Mouse (Mus musculus): ENCODE data around the gene Spred2.

Spred2 gene

DNA sequence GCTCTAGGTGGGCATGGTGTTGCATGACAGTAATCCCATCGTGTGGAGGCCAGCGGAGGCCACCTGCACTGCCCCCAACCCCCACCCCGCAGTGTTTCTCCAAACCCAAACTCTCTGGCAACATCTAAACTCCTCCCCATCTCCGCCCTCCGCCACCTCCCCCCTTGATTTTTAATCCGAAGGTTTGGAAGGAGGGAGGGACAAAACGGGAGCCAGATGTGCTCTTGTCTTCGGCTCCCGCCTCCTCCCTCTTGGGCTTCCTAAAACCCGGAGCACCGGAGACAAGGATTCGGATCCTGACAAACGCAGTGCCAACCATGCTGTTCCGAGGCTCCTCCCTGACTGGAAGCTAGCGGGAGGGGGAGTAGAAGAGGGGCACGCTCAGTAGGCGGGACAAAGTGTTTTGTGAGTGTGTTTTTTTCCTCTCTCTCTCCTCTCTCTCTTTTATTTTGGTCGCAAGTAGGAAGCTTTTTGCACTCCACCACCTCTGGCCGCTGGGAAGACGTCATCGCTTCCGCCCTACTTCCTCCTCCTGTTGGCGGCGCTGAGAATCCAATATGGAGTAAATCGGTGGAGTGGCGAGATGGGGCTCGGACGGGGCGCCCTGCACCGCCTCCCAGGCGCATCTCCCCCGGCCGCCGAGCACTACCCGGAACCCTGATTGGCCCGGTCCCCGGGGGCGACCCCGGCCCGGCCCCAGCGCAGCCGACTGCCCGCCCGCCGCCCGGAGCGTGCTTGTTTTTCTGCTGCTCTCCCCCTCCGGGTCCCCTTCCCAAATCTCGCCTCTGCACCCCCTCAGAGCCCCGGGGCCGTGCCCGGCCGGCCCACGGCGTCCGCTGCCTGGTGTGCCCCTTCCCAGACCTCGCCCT is at the start of gene Spred2:
Spred2 (plus strand) TSS at position 488 of the 869 bp plus-strand sequence.
- peak; percentile 85 for DNase-seq

DNA sequence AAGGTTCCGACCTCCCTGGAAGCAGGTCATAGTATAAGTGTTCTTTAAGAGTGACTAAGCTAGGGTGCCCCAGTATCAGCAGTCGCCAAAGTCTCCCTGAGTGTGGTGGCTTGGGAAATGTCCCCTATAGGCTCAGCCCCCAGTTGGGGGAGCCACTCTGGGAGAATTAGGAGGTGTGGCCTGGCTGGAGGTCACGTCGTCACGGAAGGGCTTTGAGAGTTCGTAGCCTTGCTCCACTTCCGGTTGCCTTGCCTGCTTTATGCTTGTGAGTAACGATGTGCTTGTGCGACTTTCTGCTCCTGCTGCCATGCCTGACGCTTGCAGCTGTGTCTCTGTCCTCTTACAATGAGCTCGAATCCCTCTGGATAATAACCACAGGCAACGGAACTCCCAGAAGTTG is 48.6 kb upstream of the Spred2 start:
- DNase-seq = no peak

DNA sequence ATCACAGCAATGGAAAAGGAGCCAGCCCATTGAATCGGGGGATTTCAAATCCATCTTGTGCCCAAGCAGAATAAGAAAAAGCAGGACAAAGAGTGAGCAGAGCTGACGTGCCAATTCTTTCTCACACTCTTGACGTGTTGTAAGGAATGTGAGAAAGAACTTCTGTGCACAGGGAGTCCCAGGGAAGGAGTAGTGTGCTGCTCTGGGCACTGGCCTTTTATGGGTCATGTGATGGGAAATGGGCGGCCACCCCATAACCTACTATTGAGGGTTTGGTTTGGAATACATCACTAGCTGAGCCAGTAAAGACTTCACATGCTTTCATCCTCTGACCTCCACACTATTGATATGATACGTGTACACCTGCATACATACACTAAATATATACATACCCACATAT is 48.2 kb upstream of the Spred2 start:
- no peak for DNase-seq

DNA sequence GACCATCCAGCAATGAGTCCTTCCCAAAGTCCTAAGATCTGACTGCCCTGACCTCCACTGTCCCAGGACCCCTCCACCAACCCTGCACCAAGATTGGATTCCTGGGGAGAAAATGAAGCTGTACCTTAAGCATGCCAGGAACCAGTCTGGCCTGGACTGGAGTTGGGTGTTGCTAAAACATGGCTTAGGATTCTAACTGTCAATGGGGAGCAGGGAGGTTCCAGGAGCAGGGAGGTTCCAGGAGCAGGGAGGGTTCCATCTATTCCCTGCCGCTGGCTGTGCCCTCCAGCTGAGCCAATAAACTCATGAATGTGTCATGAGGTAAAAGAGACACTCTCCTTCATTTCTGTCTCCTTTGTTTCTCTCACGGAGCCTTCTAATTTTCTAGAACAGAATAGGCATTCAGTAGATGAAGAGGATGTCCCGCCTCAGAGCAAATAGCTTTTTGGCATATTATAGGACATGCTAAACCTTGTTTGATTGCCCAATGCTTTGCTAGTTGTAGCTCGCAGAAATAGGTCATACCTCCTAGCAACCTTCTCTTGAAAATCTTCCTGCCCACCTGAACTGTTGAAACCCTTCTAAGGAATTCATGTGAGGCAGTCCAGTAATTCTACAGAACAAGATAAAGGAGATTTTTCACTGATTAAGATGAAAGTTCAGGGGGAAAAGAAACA is 46.8 kb upstream of the Spred2 start:
- DNase-seq = no peak

DNA sequence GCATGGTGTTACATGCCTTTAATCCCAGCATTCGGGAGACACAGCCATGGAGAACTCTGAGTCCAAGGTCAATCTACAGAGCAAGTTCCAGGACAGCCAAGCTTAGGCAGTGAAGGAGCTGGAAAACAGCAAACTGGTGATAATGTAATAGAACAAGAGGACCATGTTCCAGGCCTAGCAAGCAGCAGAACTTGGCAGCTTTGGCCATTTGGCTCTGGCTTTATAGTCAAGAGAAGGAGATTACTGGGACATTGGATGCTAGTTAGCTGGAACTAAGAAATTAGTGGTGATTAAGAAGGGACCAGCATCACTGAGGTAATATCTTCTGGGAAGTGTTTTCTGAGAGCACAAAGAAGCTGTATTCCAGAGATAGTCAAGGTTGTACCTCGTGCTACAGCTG is 42.8 kb upstream of the Spred2 start:
- DNase-seq = no peak

DNA sequence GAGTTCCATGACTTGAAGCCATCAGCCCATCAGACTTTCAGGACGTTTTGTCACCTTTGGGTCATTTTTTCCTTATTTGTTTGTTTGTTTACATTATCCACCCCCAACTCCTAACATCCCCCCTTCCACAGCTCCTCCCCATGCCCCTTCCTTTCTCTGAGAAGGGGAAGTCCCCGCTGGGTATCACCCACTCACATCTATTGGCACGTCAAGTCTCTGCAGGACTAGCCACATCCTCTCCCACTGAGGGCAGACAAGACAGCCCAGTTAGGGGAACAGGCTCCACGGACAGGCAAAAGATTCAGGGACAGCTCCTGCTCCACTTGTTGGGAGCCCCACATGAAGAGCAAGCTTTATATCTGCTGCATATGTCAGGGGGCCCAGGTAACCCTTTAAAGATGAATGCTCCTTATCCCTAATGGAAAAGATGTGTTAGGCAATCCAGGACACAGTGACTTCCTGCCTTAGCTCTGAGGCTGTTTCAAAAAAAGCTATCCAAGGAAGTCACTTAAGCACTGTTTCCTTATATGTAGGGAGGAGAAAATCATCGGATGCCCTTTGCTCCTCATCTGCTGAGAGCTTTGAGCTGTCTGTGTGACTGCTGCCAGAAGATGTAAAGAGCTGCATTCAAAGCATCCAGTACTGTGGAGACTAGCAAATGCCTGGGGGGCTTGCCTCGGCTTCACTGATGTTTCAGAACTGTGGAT is 33.3 kb upstream of the Spred2 start:
- DNase-seq = no peak

GRCm38 (mm10) chr11:19893233-19893632 is 30.9 kb upstream of the Spred2 start:
- no peak for DNase-seq

- DNase-seq = no peak
These were observed 24.6 kb upstream of the Spred2 start for GRCm38 (mm10) chr11:19899621-19900020.

- DNase-seq = no peak
These were observed 23.5 kb upstream of the Spred2 start for GRCm38 (mm10) chr11:19900712-19901111.

- no peak for DNase-seq
These were observed 13.0 kb upstream of the Spred2 start for GRCm38 (mm10) chr11:19911216-19911615.

DNA sequence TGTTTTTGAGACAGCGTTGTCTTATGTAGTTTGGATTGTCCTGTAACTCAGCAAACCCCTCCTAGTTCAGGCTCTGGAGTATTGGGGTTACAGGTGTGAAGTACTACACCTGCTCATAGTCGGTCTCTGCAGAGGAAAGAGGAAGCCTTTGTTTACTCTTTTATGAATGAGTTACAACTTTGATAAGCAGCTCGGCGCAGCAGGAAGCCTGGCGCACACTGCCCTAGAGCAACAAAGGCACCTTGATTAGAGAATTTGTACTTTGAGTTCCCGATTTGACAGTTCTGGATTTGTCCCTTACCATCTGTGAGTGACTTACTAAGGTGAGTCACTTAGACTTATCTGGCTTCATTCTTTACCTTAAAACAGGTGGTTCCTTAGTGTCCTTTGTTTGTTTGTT is 12.0 kb upstream of the Spred2 start:
- no peak for DNase-seq

DNA sequence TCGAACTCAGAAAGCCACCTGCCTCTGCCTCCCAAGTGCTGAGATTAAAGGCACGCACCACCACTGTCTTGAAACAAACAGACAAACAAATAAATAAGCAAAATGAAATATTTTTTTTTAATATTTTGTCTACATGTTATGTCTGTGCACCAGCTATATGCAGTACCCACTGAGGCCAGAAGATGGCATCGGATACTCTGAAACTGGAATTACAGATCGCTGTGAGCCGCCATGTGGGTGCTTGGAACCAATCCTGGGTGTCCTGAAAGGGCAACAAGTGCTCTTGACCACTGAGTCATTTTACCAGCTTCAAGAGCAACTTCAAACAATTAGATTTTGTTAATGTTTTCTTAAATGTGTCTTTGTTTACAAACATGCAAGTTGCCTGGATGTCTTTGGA is 11.5 kb upstream of the Spred2 start:
- DNase-seq = peak; percentile 36

DNA sequence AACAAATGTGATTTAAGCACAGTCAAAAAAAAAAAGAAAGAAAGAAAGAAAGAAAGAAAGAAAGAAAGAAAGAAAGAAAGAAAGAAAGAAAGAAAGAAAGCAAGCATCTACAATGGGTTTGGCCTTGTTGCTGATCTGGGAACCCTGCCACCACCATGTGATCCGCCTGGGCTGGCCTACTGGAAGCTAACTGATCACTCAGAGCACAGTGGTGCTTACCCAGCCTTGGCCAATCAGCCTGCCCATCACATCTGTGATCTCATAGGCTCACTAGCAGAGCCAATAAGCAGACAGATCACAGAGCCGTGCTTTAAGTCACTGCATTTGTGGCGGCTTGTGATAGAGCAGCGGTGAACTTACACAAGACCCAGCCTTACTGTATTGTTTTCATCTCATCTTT is 10.4 kb upstream of the Spred2 start:
- no peak for DNase-seq

DNA sequence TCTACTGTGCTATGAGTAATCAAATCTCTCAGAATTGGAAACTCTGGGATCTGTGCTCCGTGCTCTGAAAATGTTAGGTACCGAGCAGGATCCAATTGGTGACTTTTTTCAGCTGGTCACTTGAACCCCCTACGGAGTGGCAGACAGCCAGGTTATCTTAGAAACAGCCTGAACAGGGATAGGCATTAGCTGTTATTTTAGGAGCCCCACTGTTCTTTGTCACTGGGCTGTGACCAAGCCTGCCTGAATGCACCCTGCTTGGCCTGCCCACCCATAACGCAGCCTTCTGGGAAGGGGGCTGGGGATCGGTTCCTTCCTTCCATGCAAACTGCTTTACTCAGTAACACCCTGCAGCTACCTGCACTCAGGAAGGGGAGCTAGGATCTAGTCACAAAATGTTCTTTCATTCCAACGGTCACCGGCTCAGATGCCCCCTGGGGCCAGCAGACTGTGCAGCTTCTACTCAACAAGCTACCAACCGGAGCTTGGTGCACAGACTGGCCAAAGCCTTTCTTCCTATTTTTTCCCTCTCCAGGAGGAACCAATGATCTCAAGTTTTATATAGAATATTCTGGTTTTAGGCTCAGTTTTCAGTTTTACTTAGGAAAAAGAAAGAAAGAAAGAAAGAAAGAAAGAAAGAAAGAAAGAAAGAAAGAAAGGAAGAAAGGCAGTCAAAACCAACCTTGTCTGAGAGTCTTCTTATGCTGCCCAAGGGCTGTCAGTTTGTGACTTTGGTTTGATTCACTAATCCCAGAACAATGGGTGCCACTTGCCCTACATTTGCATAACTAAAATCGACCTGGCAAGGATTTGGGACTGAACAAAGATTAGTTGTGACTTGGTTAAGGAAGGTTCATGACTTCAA is 6.6 kb upstream of the Spred2 start:
- no peak for DNase-seq

DNA sequence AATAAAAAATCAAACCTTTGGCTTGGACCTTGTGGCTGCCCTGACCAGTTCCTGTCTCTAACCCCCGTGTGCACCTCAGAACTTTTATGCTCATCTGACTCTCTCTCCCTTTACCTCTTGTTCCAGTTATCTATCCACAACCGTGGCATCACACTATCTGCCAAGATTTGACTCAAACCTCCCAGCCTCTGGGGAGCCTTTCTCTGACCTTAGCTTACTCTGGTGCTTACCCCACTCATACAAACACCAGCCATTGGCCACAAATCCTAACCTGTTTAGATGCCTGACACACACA is 6.0 kb upstream of the Spred2 start:
- DNase-seq = no peak

DNA sequence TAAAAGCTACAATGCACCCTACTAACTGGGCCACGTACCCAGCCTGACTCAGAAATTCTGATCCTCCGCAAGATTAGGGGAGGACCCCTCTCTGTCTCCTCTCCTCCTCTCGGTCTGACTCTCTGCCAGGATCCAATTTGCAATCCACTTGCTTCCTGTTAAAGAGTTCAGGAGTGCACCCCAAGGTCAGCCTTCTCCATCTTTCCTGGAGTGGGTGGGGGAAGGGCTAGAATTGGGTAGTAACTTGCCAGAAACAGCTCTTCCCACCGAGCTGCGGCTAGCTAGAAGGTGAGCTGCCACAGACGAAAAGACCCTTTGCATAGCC is 4.8 kb upstream of the Spred2 start:
- no peak for DNase-seq

DNA sequence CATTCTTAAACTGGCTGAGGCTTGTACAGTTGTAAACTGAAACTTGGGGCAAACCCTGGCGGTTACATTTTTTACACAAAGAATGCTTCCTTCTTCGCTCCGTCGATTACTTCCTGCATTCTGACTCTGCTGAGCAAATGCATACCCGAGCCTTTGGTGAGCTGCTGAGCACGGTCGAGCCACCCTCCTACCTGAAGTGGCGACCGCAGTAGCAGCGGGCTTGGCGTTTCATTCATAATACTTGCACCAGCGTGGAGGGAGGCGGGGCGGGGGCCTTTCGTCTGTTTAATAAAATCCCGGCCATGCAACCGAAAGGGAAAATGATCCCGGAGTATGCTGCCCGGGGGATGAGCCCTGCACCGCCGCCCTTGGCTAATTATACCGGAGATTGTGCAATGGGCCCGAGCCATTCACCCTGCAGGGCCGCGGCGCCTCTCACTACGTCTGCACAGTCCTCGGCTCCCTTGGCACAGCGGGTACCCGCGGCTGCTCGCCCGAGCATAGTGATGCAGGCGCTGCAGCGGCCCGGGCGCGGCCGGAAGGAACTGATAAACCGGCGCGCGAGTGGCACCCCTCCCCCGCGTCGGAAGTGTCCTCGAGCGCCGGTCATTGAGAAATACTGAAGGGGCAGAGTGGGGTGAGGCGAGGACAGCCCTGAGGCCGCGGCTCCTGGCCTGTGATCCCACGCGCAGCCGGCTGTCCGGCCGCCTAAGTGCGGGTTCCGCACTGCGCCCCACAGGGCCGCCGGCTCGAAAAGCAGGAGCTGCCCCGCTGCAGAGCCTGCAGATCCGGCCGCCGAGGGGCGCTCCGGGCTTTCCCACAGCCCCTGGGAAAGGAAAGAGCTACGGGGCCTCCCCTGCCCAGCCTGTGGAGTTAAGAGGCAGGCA is 4.1 kb upstream of the Spred2 start:
- peak; percentile 91 for DNase-seq

DNA sequence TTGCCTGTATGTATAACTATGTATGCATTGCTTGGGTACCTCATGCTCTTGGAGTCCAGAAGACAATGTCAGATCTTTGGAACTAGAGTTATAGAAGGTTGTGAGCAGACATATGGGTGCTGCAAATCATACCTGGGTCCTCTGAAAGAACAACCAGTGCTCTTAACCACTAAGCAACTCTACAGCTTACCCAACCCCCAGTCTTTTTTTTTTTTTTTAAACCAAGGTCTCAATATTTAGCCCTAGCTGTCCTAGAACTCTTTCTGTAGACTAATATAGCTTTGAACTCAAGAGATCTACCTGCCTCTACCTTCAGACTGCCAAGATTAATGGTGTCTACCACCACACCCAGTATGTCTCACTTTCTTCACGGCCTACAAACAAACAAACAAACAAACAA is 2.5 kb upstream of the Spred2 start:
- DNase-seq = no peak

DNA sequence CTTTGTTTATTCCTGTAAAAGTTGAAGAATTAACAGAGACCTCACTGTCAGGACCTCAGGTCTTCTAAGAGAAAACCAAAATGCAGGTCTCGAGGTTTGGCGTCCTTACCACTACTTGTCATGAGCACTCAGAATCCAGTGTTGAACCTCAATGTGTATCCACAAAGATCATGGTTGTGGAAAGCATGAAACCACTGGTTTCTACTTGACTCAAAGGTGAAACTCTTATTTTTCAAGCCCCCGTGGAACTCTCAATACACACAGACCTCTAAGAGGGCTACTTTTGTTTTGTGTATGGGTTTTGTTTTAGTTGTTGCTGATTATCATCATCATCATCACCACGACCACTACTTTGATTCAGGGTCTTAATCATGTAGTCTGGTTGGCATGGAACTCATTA is 2.0 kb upstream of the Spred2 start:
- no peak for DNase-seq

DNA sequence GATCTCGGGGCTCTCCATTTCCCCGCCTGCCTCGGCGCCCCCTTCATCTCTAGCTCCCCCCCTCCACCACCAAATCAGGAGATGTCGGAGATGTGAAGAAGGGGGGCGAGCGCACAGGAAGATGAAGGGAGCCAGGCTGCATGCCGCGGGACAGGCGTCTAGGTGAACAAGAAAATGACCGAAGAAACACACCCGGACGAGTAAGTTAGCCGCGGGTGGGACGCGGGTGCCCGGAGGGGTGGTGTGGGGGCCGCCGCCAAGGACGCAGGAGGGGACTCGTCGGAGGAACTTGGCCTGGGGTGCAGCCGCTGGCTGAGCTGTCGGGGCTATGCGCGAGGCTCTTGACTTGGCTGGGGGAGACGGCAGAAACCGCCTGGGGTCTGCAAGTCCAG is 578 bp downstream of the Spred2 start:
- peak; percentile 78 for DNase-seq

GRCm38 (mm10) chr11:19925149-19925975 is 1.2 kb downstream of the Spred2 start:
- DNase-seq = peak; percentile 79
